9 mouse cellular contexts compared by ENCODE assay signal in the genomic region with DNA sequence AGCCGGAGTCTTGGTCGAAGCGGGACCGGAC. TPM values are rescaled to one million over a fixed set of nuclear protein-coding genes. Genes with fewer than 3 reads are reported as not detected.
A peak's percentile ranks its signal among the peaks of the same experiment; 100 is the strongest.
DNase-seq lines count a peak whose midpoint lies in the region; ATAC-seq and TF ChIP-seq lines count a peak whose summit lies in the region.
"Had no signal": no experiment of that assay in that cellular context is flagged by ENCODE, and none has a peak within 500 bp of the region (broad histone marks: within the 10 kb centered on the region; RNA-seq: fewer than 3 reads in every experiment).

A gene (minus strand): TSS at position 27 of the 31 bp plus-strand sequence.

- no peak for TF ChIP-seq CTCF in liver, postnatal 0 days (IDR thresholded peaks at IDR 0.05; ENCODE audit: low read depth)

- no peak within 1 kb of the TSS for H3K27ac ChIP-seq in heart, embryonic 14.5 days (replicated peaks in 1 of 2; ENCODE audit: control insufficient read depth in 1 of 2, insufficient read depth in 1 of 2, low read depth in 2 of 2, low read length in 2 of 2)
- H3K27ac ChIP-seq in ES-E14 (ENCODE audit: insufficient read depth, low read depth, low read length, poor library complexity, severe bottlenecking), result no peak within 1 kb of the TSS
- peak within 1 kb of the TSS; percentile 79 for H3K27ac ChIP-seq in hindbrain, embryonic 10.5 days
- no peak within 1 kb of the TSS for H3K27ac ChIP-seq in liver, postnatal 0 days (ENCODE audit: low read depth)

- peak within 1 kb of the TSS; percentile 47 to 91 for H3K4me3 ChIP-seq in heart, embryonic 14.5 days (ENCODE audit: control insufficient read depth in 1 of 2, insufficient read depth in 1 of 2, low read depth in 1 of 2, low read length in 2 of 2)
- peak within 1 kb of the TSS; percentile 42 to 57; a peak in 3 of 4 replicates for H3K4me3 ChIP-seq in ES-E14 (ENCODE audit: insufficient read depth in 1 of 2, low read depth in 1 of 2, low read length in 2 of 2, poor library complexity in 1 of 2, severe bottlenecking in 1 of 2)
- H3K4me3 ChIP-seq in hindbrain, embryonic 10.5 days, result peak within 1 kb of the TSS; percentile 83
- peak within 1 kb of the TSS; percentile 49 for H3K4me3 ChIP-seq in liver, postnatal 0 days (ENCODE audit: low read depth, low read length)

- H3K9me3 ChIP-seq in heart, embryonic 14.5 days (ENCODE audit: control insufficient read depth, low read length), result no peaks in the 10 kb centered on the region
- no peaks in the 10 kb centered on the region for H3K9me3 ChIP-seq in ES-E14 (ENCODE audit: control insufficient read depth, insufficient read depth, low read depth, low read length)
- H3K9me3 ChIP-seq in hindbrain, embryonic 10.5 days, result no peaks in the 10 kb centered on the region
- H3K9me3 ChIP-seq in liver, postnatal 0 days (ENCODE audit: low read length), result no peaks in the 10 kb centered on the region

- WGBS in heart, embryonic 14.5 days, result 0% methylated on average over 3 of the region's 4 CpGs
- 0% methylated on average over 2 of the region's 4 CpGs for WGBS in hindbrain, embryonic 10.5 days
- WGBS in liver, postnatal 0 days (ENCODE audit: insufficient replicate concordance), result 0% methylated on average over 4 of the region's 4 CpGs

- peaks cover 12 to 27% of the 10 kb centered on the region in 2 experiments; a peak in 3 of 4 replicates for H3K4me1 ChIP-seq in heart, embryonic 14.5 days (ENCODE audit: control insufficient read depth in 2 of 2, insufficient read depth in 2 of 2, low read length in 2 of 2)
- peaks cover 0 to 2% of the 10 kb centered on the region in 2 experiments; a peak in 1 of 4 replicates for H3K4me1 ChIP-seq in ES-E14 (ENCODE audit: control insufficient read depth in 2 of 2, insufficient read depth in 2 of 2, low read length in 2 of 2, poor library complexity in 1 of 2)
- peaks cover 41% of the 10 kb centered on the region for H3K4me1 ChIP-seq in hindbrain, embryonic 10.5 days (replicated peaks)
- peaks cover 26% of the 10 kb centered on the region for H3K4me1 ChIP-seq in liver, postnatal 0 days (ENCODE audit: insufficient read depth)

- no peak for TF ChIP-seq EP300 in liver, postnatal 0 days (IDR thresholded peaks at IDR 0.05; ENCODE audit: low read depth)

- no peaks in the 10 kb centered on the region for H3K36me3 ChIP-seq in heart, embryonic 14.5 days (ENCODE audit: control insufficient read depth, insufficient read depth, low read length)
- H3K36me3 ChIP-seq in ES-E14 (ENCODE audit: control insufficient read depth, insufficient read depth, low read length, poor library complexity, severe bottlenecking), result no peaks in the 10 kb centered on the region
- no peaks in the 10 kb centered on the region for H3K36me3 ChIP-seq in hindbrain, embryonic 10.5 days
- no peaks in the 10 kb centered on the region for H3K36me3 ChIP-seq in liver, postnatal 0 days (replicated peaks; ENCODE audit: insufficient read depth, low read length)

- H3K27me3 ChIP-seq in heart, embryonic 14.5 days (ENCODE audit: control insufficient read depth, insufficient read depth, low read length), result peaks cover 68% of the 10 kb centered on the region
- H3K27me3 ChIP-seq in hindbrain, embryonic 10.5 days (ENCODE audit: insufficient read depth, poor library complexity, severe bottlenecking), result peaks cover 83% of the 10 kb centered on the region
- H3K27me3 ChIP-seq in liver, postnatal 0 days (ENCODE audit: insufficient read depth, low read length), result peaks cover 61% of the 10 kb centered on the region

- no peak for ATAC-seq in heart, embryonic 14.5 days (ENCODE audit: insufficient number of reproducible peaks, insufficient read depth, low FRiP score, low read depth)
- no peak for ATAC-seq in liver, postnatal 0 days
- no peak for ATAC-seq in CD4-positive, CD25-positive, alpha-beta regulatory T cell, adult 4 months

- peak within 1 kb of the TSS; percentile 87 for H3K4me2 ChIP-seq in heart, embryonic 14.5 days (ENCODE audit: low read length)
- peak within 1 kb of the TSS; percentile 77 for H3K4me2 ChIP-seq in liver, postnatal 0 days (ENCODE audit: low read depth, low read length)

- peak within 1 kb of the TSS; percentile 63 for H3K9ac ChIP-seq in heart, embryonic 14.5 days (ENCODE audit: low read length)
- H3K9ac ChIP-seq in ES-E14 (ENCODE audit: insufficient read depth, low read depth, low read length, poor library complexity, severe bottlenecking), result peak within 1 kb of the TSS; percentile 40
- H3K9ac ChIP-seq in liver, postnatal 0 days (replicated peaks), result no peak within 1 kb of the TSS

- in situ Hi-C loops in ES-E14 (cut with MboI; ENCODE audit: low sequenced_read_pairs in 2 of 2, unreplicated experiment in 2 of 2), result no loop called here

- no peak for DNase-seq in heart, adult 9 months (ENCODE audit: low spot score in 2 of 2)
- no peak for DNase-seq in ES-E14 (ENCODE audit: low read depth, low spot score)
- no peak for DNase-seq in hindbrain, embryonic 10.5 days (ENCODE audit: low spot score)
- no peak for DNase-seq in liver, postnatal 0 days
- DNase-seq in ovary, postnatal 14 days (ENCODE audit: low spot score), result no peak
- no peak for DNase-seq in thymus, postnatal 0 days (ENCODE audit: low spot score)
- DNase-seq: kidney, adult 9 months had no signal

TF ChIP-seq in ES-E14, 5 proteins besides CTCF, POLR2A, EP300 and RAD21:
- no peak for TF ChIP-seq ZNF384 (IDR thresholded peaks at IDR 0.05; ENCODE audit: low read depth, low read length)

RNA-seq across cellular contexts. Expression of the gene that starts here (rescaled TPM):
- polyA plus RNA-seq in heart, embryonic 14.5 days (2014; fragmentation: Nextera tagmentation; extraction: Ambion mirVana), result 0.08 and 0.09 TPM in 2 replicates
- total RNA-seq in ES-E14 (2012; rRNA removed), result 2.6 and 4.5 TPM in 2 replicates
- polyA plus RNA-seq in hindbrain, embryonic 10.5 days (2016; fragmentation: Nextera tagmentation; extraction: Ambion mirVana), result 1.8 and 2.7 TPM in 2 replicates
- polyA plus RNA-seq in liver, postnatal 0 days (2015; fragmentation: Nextera tagmentation; extraction: Ambion mirVana), result not detected in 2 replicates
- 0.55 and 0.76 TPM in 2 replicates for polyA plus RNA-seq in thymus, postnatal 0 days (2015; fragmentation: Nextera tagmentation; extraction: Ambion mirVana)
- polyA plus RNA-seq in CD4-positive, CD25-positive, alpha-beta regulatory T cell, adult 4 months (2017; shearing (Covaris generic)), result not detected
